Mouse (Mus musculus): ENCODE measurements around the gene Ccdc85c. TPM values are rescaled to one million over a fixed set of nuclear protein-coding genes. Genes with fewer than 3 reads are reported as not detected.

The Ccdc85c gene
- total and polyA plus RNA-seq, 3 experiments, result 27.1 to 43.9 (median 39.2) TPM

DNA sequence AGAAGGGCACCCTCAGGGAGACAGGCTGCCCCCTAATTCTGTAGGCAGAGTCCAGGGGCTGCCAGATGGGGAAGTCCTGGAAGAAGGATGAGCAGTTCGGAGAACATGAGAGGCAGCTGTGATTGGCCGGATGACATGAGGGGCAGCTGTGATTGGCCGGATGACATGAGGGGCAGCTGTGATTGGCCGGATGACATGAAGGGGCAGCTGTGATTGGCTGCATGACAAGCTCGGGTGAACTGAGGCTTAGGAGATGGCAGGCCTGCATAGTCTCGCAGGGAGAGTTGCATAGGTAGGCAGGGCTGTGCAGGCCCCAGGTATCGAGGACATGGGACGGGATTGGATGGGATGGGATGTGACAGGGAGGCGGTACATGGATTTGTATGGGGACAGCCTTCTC lies 17.2 kb upstream of the Ccdc85c start:
- Histone ChIP-seq H3K79me2 (replicated peaks; ENCODE audit: control insufficient read depth, insufficient read depth, low read length) (no peaks in the 10 kb centered on the region), H3K4me1 (ENCODE audit: control insufficient read depth, insufficient read depth, low read length) (peaks cover 2% of the 10 kb centered on the region; the same call in 1 of the 2 replicates), H3K9ac (ENCODE audit: low read depth, low read length) (no peak overlapping the region), H3K36me3 (ENCODE audit: control insufficient read depth, insufficient read depth, low read length) (no peaks in the 10 kb centered on the region), H3K4me3 (no peak overlapping the region), H3K27me3 (ENCODE audit: control insufficient read depth, insufficient read depth, low read length) (no peaks in the 10 kb centered on the region), H3K27ac (no peak overlapping the region)
- intact Hi-C loops (cut with DNase I), result no loop called here
- DNase-seq, result no peak
- WGBS, result 31% methylated on average over 9 of the region's 9 CpGs
- TF ChIP-seq CTCF (IDR thresholded peaks at IDR 0.05) (no peak), POLR2A (IDR thresholded peaks at IDR 0.05; ENCODE audit: insufficient read depth, low read depth, low read length) (no peak), EP300 (IDR thresholded peaks at IDR 0.05; ENCODE audit: insufficient read depth, low read depth, low read length) (no peak)

DNA sequence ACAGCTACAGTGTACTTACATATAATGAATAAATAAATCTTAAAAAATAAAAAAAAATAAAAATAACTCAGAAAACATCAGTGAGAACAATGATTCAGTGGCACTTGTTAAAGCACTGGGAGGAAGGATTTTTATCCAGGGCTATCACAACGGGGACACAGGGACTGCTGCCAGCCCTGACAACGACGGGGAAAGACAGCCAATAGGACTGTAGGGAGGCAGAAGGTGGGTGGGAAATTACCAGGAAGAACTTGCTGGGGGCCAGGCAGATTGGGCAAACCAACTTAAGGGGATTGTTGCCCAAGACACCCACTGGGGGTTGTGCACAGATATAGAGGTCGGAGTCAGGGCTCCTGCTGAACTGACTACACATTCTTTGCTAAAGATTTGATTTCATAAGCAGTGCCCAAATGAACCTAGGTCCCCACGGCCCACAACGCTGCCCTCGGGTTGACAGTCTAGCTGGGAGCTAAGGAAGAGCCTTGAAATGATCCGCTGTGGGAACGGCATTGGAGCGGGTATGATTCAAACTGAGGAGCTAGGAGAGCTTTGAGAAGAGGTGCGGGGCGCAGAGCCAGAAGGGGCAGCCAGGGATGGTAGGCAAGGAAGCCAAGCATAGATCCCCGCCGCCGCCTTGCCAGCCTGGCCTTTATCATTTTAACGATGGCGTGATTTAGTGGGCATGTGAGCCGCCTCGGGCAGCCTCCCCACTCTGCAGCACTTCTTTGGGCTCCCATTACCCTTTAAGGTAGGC lies 13.1 kb upstream of the Ccdc85c start:
- Histone ChIP-seq H3K9ac (ENCODE audit: low read depth, low read length) (no peak overlapping the region), H3K27ac (no peak overlapping the region), H3K4me1 (ENCODE audit: control insufficient read depth, insufficient read depth, low read length) (peaks cover 3% of the 10 kb centered on the region), H3K79me2 (replicated peaks; ENCODE audit: control insufficient read depth, insufficient read depth, low read length) (no peaks in the 10 kb centered on the region), H3K27me3 (ENCODE audit: control insufficient read depth, insufficient read depth, low read length) (no peaks in the 10 kb centered on the region), H3K36me3 (ENCODE audit: control insufficient read depth, insufficient read depth, low read length) (no peaks in the 10 kb centered on the region), H3K4me3 (no peak overlapping the region)
- no peak for TF ChIP-seq EP300 (IDR thresholded peaks at IDR 0.05; ENCODE audit: insufficient read depth, low read depth, low read length)
- TF ChIP-seq POLR2A (IDR thresholded peaks at IDR 0.05; ENCODE audit: insufficient read depth, low read depth, low read length), result no peak
- no peak for TF ChIP-seq CTCF (IDR thresholded peaks at IDR 0.05)
- no peak for DNase-seq
- WGBS, result 78% methylated on average over 19 of the region's 19 CpGs
- intact Hi-C loops (cut with DNase I), result no loop called here

DNA sequence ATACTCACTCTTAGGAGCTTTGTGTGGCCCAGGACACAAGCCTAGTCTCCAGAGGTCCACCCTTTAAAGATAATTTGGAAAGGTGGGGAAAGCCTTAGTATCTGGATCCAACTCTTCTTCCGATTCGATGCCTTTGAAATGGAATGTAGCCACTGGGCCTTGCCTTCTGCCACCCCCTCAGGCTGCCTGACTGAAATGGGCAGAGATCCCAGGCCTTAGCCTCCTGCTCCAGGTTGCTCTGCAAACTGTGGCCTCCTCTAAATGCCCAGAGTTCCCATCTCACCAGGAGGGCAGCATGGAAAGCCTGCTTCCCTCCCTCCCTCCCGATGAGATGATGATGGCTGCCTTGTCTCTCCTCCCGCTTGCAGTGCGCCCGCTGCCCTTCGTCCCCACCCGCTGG lies 11.8 kb upstream of the Ccdc85c start:
- H3K27me3 ChIP-seq (ENCODE audit: control insufficient read depth, insufficient read depth, low read length), result no peaks in the 10 kb centered on the region
- DNase-seq, result no peak
- no peak overlapping the region for H3K4me3 ChIP-seq
- H3K79me2 ChIP-seq (replicated peaks; ENCODE audit: control insufficient read depth, insufficient read depth, low read length), result no peaks in the 10 kb centered on the region
- WGBS, result 89% methylated on average over 8 of the region's 8 CpGs
- intact Hi-C loops (cut with DNase I), result no loop called here
- H3K36me3 ChIP-seq (ENCODE audit: control insufficient read depth, insufficient read depth, low read length), result no peaks in the 10 kb centered on the region
- no peak for TF ChIP-seq EP300 (IDR thresholded peaks at IDR 0.05; ENCODE audit: insufficient read depth, low read depth, low read length)
- no peak for TF ChIP-seq CTCF (IDR thresholded peaks at IDR 0.05)
- TF ChIP-seq POLR2A (IDR thresholded peaks at IDR 0.05; ENCODE audit: insufficient read depth, low read depth, low read length), result no peak
- H3K4me1 ChIP-seq (ENCODE audit: control insufficient read depth, insufficient read depth, low read length), result peaks cover 1% of the 10 kb centered on the region
- no peak overlapping the region for H3K27ac ChIP-seq
- H3K9ac ChIP-seq (ENCODE audit: low read depth, low read length), result no peak overlapping the region

DNA sequence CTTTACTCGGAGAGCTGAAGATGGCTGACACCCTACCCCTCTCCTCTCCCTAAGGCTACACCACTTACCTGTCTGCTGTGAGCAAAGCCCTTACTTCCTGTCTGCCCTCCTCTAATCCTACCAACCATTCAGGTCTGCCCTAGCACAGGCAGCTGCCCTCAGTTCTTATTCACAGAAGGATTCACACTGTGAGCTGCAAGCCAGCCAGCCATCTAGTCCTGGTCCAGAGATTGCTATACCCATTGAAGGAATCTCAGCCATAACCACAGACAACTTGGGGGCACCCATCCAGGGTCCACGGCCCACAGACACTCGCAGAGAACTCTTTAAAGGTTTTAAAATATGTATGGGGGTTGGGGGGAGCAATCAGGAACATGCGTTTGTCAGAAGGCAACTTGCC lies 11.2 kb upstream of the Ccdc85c start:
- no peak overlapping the region for H3K27ac ChIP-seq
- no peak for TF ChIP-seq EP300 (IDR thresholded peaks at IDR 0.05; ENCODE audit: insufficient read depth, low read depth, low read length)
- TF ChIP-seq CTCF (IDR thresholded peaks at IDR 0.05), result no peak
- H3K4me3 ChIP-seq, result no peak overlapping the region
- H3K36me3 ChIP-seq (ENCODE audit: control insufficient read depth, insufficient read depth, low read length), result no peaks in the 10 kb centered on the region
- H3K9ac ChIP-seq (ENCODE audit: low read depth, low read length), result no peak overlapping the region
- H3K79me2 ChIP-seq (replicated peaks; ENCODE audit: control insufficient read depth, insufficient read depth, low read length), result no peaks in the 10 kb centered on the region
- WGBS, result 94% methylated on average over 4 of the region's 4 CpGs
- DNase-seq, result no peak
- peaks cover 1% of the 10 kb centered on the region for H3K4me1 ChIP-seq (ENCODE audit: control insufficient read depth, insufficient read depth, low read length)
- intact Hi-C loops (cut with DNase I), result no loop called here
- H3K27me3 ChIP-seq (ENCODE audit: control insufficient read depth, insufficient read depth, low read length), result no peaks in the 10 kb centered on the region

DNA sequence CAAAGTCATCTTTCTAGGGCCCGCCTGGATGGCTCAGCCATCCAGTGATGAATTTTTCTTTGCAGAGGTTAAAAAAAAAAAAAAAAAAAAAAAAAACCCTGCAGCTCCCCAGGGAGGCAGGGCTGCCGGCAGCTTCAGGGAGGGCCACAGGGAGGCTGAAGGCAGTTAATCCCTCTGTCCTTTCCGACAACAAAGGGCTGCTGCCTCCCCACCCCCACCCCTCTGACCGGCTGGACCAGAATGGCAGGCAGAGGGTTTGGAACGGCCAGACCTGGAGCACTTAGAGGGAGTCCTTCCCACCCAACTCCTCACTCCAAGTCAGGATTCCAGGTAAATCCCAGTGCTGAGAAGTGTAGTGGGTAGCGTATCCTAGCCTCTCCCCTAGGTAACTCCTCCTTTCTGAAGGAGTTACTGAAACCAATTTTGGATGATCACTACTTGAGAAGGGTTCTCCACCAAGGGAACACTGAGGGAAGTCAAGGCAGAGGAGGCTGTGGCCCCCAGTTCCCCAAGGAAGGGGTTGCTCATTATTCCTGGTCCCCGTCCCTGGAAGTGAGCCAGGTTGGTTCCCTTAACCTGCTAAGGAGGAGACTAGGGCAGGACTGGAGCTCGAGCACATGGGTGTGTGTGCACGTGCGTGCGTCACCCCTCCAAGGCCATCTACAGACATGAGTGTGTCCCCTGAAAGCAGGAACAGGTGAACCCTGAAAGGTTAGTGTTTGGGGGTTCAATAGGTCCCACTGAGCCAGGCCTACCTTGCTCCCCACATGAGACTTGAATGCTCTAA lies 10.2 kb upstream of the Ccdc85c start:
- 53% methylated on average over 11 of the region's 11 CpGs for WGBS
- Histone ChIP-seq H3K9ac (ENCODE audit: low read depth, low read length) (no peak overlapping the region), H3K36me3 (ENCODE audit: control insufficient read depth, insufficient read depth, low read length) (no peaks in the 10 kb centered on the region), H3K27ac (no peak overlapping the region), H3K4me1 (ENCODE audit: control insufficient read depth, insufficient read depth, low read length) (peaks cover 1% of the 10 kb centered on the region), H3K4me3 (no peak overlapping the region), H3K27me3 (ENCODE audit: control insufficient read depth, insufficient read depth, low read length) (no peaks in the 10 kb centered on the region), H3K79me2 (replicated peaks; ENCODE audit: control insufficient read depth, insufficient read depth, low read length) (no peaks in the 10 kb centered on the region)
- no peak for DNase-seq
- intact Hi-C loops (cut with DNase I), result no loop called here
- no peak for TF ChIP-seq CTCF (IDR thresholded peaks at IDR 0.05)
- no peak for TF ChIP-seq POLR2A (IDR thresholded peaks at IDR 0.05; ENCODE audit: insufficient read depth, low read depth, low read length)
- TF ChIP-seq EP300 (IDR thresholded peaks at IDR 0.05; ENCODE audit: insufficient read depth, low read depth, low read length), result no peak

Measured in heart, adult 2 months (tissue).